Mouse (Mus musculus) embryonic facial prominence, embryonic 13.5 days (tissue): Measurements from ENCODE around the gene Nr2f2. TPM values are rescaled to one million over a fixed set of nuclear protein-coding genes. Genes with fewer than 3 reads are reported as not detected.
A peak's percentile ranks its signal among the peaks of the same experiment; 100 is the strongest.

Source experiments
- ATAC-seq: fragments of 200-750 bp; cut with Nextera tagmentation; 2 replicates; pipeline ENCODE4 v1.8.0; 2017; ENCODE audit warnings: low read depth; ENCODE audit not compliant: insufficient number of reproducible peaks, insufficient read depth, low FRiP score, low TSS enrichment
- H3K27ac ChIP-seq: fragments of 300-500 bp; sonication (generic); 2 replicates; pipeline ENCODE4 v1.5.1; 2015; ENCODE audit warnings: moderate library complexity, mild to moderate bottlenecking, inconsistent platforms
- H3K27me3 ChIP-seq: fragments of 300-500 bp; sonication (generic); 2 replicates; pipeline ENCODE4 v1.6.1; 2015; ENCODE audit warnings: mild to moderate bottlenecking, inconsistent platforms
- H3K36me3 ChIP-seq: fragments of 300-500 bp; sonication (generic); 2 replicates; pipeline ENCODE4 v1.6.1; 2015; ENCODE audit warnings: mild to moderate bottlenecking, inconsistent platforms
- H3K4me1 ChIP-seq: fragments of 300-500 bp; sonication (generic); 2 replicates; pipeline ENCODE4 v1.6.1; 2015; ENCODE audit warnings: inconsistent platforms
- H3K4me2 ChIP-seq: fragments of 300-500 bp; sonication (generic); 2 replicates; pipeline ENCODE4 v1.6.1; 2015; ENCODE audit warnings: moderate library complexity, mild to moderate bottlenecking, inconsistent platforms
- H3K4me3 ChIP-seq: fragments of 300-500 bp; sonication (generic); 2 replicates; pipeline ENCODE4 v1.5.1; 2015; ENCODE audit warnings: mild to moderate bottlenecking, inconsistent platforms
- H3K9ac ChIP-seq: fragments of 300-500 bp; sonication (generic); 2 replicates; pipeline ENCODE4 v1.6.1; 2015; ENCODE audit warnings: mild to moderate bottlenecking, inconsistent platforms
- H3K9me3 ChIP-seq: fragments of 300-500 bp; sonication (generic); 2 replicates; pipeline ENCODE4 v1.6.1; 2016; ENCODE audit warnings: inconsistent platforms
- WGBS: fragments of 180-500 bp; shearing (Covaris S2); methylation state at CpG from one replicate; pipeline ENCODE4 v1.1.7; 2015; ENCODE audit warnings: mixed read lengths; 5-methylcytosine and 5-hydroxymethylcytosine counted together
- polyA plus RNA-seq: library from polyadenylated mRNA; unstranded; fragments of >200 nt; fragmentation: Nextera tagmentation; extraction: Ambion mirVana; gene quantifications from 2 replicates; pipeline ENCODE4 v1.2.1, GENCODE M21; 2015

Nr2f2 gene
- polyA plus RNA-seq, 1 experiment from 2014 or later: 42.9 TPM

DNA sequence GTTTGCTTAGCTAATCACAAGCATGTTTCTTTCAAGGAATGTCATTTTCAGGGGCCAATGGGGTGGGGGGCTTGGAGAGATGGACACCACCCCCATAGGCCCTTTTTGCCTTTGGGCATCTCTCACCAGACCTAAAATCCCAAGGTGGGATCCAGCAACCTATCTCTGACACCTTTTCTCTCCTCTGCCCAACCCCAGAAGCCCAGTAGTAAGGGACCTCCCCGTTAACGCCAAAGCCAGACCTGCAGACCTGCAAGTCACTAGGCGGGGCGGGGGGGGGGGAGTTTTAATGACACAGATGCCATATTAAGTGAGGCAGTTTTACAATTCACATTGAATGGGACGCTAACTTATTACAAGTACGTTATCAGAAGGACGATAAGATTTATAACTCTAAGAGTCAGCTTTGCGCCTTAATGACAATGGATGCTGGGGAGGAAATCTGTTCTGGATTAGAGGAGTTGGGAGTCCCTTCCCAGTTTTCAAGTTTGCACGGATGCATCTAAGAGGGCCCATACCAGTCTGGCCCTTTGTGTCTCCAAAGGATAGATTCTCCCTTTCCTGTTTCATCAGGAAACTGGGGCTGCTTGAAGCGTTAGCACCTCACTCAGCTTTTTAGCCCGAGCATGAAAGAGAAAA lies 17.4 kb downstream of the Nr2f2 start:
- Histone ChIP-seq H3K9me3 (no peaks in the 10 kb centered on the region), H3K27ac (peak overlapping the region; percentile 90; the same call in 1 of the 2 replicates), H3K27me3 (peaks cover 68% of the 10 kb centered on the region), H3K36me3 (no peaks in the 10 kb centered on the region), H3K4me2 (peak overlapping the region; percentile 73), H3K9ac (peak overlapping the region; percentile 51; the same call in 1 of the 2 replicates), H3K4me1 (peaks cover 44% of the 10 kb centered on the region), H3K4me3 (0 out of 2 replicates have a peak overlapping the region, but pooled peaks have one; percentile 59)
- ATAC-seq: no peak
- 25% methylated on average over 11 of the region's 11 CpGs for WGBS

GRCm38 (mm10) chr7:70348064-70348976 lies 18.2 kb downstream of the Nr2f2 start:
- Histone ChIP-seq H3K9me3 (no peaks in the 10 kb centered on the region), H3K27me3 (peaks cover 76% of the 10 kb centered on the region), H3K4me3 (0 out of 2 replicates have a peak overlapping the region, but pooled peaks have one; percentile 1), H3K4me1 (peaks cover 44% of the 10 kb centered on the region), H3K36me3 (no peaks in the 10 kb centered on the region), H3K27ac (peak overlapping the region; percentile 90; the same call in 1 of the 2 replicates), H3K4me2 (peak overlapping the region; percentile 73), H3K9ac (peak overlapping the region; percentile 51)
- 18% methylated on average over 30 of the region's 30 CpGs for WGBS
- ATAC-seq: no peak

GRCm38 (mm10) chr7:70347618-70347958 lies 18.9 kb downstream of the Nr2f2 start:
- no peak overlapping the region for H3K9ac ChIP-seq
- H3K36me3 ChIP-seq: no peaks in the 10 kb centered on the region
- WGBS: 34% methylated on average over 14 of the region's 14 CpGs
- no peak overlapping the region for H3K4me3 ChIP-seq
- peak overlapping the region; percentile 73 for H3K4me2 ChIP-seq
- ATAC-seq: no peak
- H3K27ac ChIP-seq: 0 out of 2 replicates have a peak overlapping the region, but pooled peaks have one; percentile 90
- H3K9me3 ChIP-seq: no peaks in the 10 kb centered on the region
- peaks cover 79% of the 10 kb centered on the region for H3K27me3 ChIP-seq
- H3K4me1 ChIP-seq: peaks cover 44% of the 10 kb centered on the region

- Histone ChIP-seq H3K4me3 (no peak overlapping the region), H3K27ac (peak overlapping the region; percentile 22; the same call in 1 of the 2 replicates), H3K9ac (no peak overlapping the region), H3K27me3 (peaks cover 81% of the 10 kb centered on the region), H3K36me3 (no peaks in the 10 kb centered on the region), H3K9me3 (no peaks in the 10 kb centered on the region), H3K4me1 (peaks cover 42% of the 10 kb centered on the region), H3K4me2 (peak overlapping the region; percentile 73; the same call in 1 of the 2 replicates)
- WGBS: 30% methylated on average over 20 of the region's 20 CpGs
- ATAC-seq: no peak
Observed at GRCm38 (mm10) chr7:70346951-70347617, 19.5 kb downstream of the Nr2f2 start.

- Histone ChIP-seq H3K9ac (peak overlapping the region; percentile 60), H3K4me1 (peaks cover 41% of the 10 kb centered on the region), H3K27ac (no peak overlapping the region), H3K4me3 (peak overlapping the region; percentile 43), H3K9me3 (no peaks in the 10 kb centered on the region), H3K4me2 (peak overlapping the region; percentile 76), H3K36me3 (no peaks in the 10 kb centered on the region), H3K27me3 (peaks cover 91% of the 10 kb centered on the region)
- under 1% methylated on average over 35 of the region's 35 CpGs for WGBS
- no peak for ATAC-seq
Observed at GRCm38 (mm10) chr7:70346010-70346536, 20.5 kb downstream of the Nr2f2 start.

DNA sequence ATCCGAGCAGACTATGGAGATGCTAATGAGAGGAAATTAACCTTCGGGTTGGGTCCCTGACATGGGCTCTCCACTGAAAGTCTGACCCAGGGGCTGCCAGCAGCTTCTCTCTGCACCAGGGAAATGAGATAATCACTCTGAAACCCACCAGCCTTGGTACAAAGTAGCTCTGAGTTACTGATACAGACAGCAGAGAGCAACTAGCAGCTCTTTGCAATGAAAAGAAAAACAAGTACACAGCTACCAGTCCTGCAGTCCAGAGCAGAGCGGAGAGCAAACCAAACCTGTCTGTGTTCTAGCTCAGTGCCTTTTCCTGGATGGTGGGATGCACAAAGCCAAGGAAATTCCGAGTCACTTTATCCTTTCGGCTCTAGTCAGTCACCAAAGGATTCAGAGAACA lies 23.1 kb downstream of the Nr2f2 start:
- Histone ChIP-seq H3K4me2 (no peak overlapping the region), H3K27ac (no peak overlapping the region), H3K36me3 (no peaks in the 10 kb centered on the region), H3K9ac (no peak overlapping the region), H3K9me3 (no peaks in the 10 kb centered on the region), H3K4me1 (peaks cover 20% of the 10 kb centered on the region), H3K27me3 (peaks cover 96% of the 10 kb centered on the region), H3K4me3 (no peak overlapping the region)
- ATAC-seq: no peak
- 34% methylated on average over 5 of the region's 5 CpGs for WGBS

- Histone ChIP-seq H3K4me2 (no peak overlapping the region), H3K9ac (no peak overlapping the region), H3K27me3 (peaks cover 96% of the 10 kb centered on the region), H3K27ac (no peak overlapping the region), H3K4me1 (peaks cover 16% of the 10 kb centered on the region), H3K9me3 (no peaks in the 10 kb centered on the region), H3K36me3 (no peaks in the 10 kb centered on the region), H3K4me3 (no peak overlapping the region)
- WGBS: 31% methylated on average over 8 of the region's 8 CpGs
- no peak for ATAC-seq
Observed at GRCm38 (mm10) chr7:70342771-70343170, 23.8 kb downstream of the Nr2f2 start.

GRCm38 (mm10) chr7:70342076-70342475 lies 24.5 kb downstream of the Nr2f2 start:
- ATAC-seq: no peak
- Histone ChIP-seq H3K27ac (no peak overlapping the region), H3K27me3 (peaks cover 96% of the 10 kb centered on the region), H3K4me2 (no peak overlapping the region), H3K36me3 (no peaks in the 10 kb centered on the region), H3K9ac (no peak overlapping the region), H3K4me1 (peaks cover 19% of the 10 kb centered on the region), H3K9me3 (no peaks in the 10 kb centered on the region), H3K4me3 (no peak overlapping the region)
- WGBS: 29% methylated on average over 2 of the region's 2 CpGs

DNA sequence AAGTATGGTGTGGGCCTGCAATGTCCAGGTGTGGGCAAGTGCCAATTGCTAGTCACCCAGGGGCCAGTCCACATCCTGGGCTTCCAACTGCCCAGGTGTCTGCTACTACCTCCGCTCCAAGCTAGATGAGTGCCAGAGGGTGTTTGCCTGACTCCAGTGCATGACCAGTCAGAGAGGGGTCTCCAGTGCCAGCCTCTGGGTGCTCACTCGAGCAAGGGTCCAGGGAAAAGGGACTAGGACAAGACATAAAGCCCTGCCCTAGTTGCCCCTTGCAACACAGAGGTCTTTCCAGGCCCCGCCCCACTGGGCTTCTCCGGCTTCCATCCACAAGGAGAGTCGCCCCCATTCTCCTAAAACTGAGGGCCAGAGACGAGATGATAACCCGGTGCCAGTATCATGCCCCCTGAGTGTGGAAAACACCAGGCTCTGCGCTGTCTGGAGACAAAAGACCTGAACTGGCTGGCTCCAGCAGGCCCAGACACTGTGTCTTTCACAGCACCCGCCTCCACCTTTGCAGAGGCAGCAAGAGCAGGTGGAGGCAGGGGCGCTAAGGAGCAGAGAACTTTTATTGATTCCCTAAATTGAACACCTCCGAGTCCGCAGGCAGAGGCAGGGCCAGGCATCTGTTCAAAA lies 26.4 kb downstream of the Nr2f2 start:
- Histone ChIP-seq H3K9ac (no peak overlapping the region), H3K9me3 (no peaks in the 10 kb centered on the region), H3K27me3 (peaks cover 96% of the 10 kb centered on the region), H3K36me3 (no peaks in the 10 kb centered on the region), H3K4me1 (peaks cover 8% of the 10 kb centered on the region; the same call in 1 of the 2 replicates), H3K27ac (no peak overlapping the region), H3K4me2 (no peak overlapping the region), H3K4me3 (no peak overlapping the region)
- 39% methylated on average over 12 of the region's 12 CpGs for WGBS
- ATAC-seq: no peak

DNA sequence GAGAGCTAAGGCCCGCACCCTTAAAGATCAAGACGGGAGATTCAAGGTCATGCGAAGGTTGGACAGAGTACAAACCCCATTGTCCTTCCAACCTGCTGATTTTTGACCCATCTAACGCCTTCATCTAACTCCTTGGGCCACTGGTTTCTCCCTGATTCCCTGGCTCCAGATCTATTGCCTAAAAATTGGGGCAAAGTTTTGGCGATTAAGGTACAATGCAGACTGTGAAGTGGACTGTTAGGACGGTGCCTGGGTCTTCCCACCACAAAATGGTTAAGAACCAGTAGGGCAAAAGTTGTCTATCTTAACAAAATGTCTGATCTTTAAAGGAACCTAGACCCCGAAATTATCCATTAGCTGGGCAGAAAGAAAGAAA lies 28.3 kb downstream of the Nr2f2 start:
- Histone ChIP-seq H3K9ac (no peak overlapping the region), H3K27me3 (peaks cover 96% of the 10 kb centered on the region), H3K36me3 (no peaks in the 10 kb centered on the region), H3K4me2 (peak overlapping the region; percentile 48; the same call in 1 of the 2 replicates), H3K4me3 (no peak overlapping the region), H3K27ac (no peak overlapping the region), H3K4me1 (peaks cover 12% of the 10 kb centered on the region; the same call in 1 of the 2 replicates), H3K9me3 (no peaks in the 10 kb centered on the region)
- no peak for ATAC-seq
- 15% methylated on average over 7 of the region's 7 CpGs for WGBS
